Mouse (Mus musculus): ENCODE measurements around the gene Eda.
"Not testable (repeated sequence)": the region's sequence is repeated elsewhere in the genome, so short reads cannot be mapped to it uniquely, and the experiment has no call there.

Gene Eda

DNA sequence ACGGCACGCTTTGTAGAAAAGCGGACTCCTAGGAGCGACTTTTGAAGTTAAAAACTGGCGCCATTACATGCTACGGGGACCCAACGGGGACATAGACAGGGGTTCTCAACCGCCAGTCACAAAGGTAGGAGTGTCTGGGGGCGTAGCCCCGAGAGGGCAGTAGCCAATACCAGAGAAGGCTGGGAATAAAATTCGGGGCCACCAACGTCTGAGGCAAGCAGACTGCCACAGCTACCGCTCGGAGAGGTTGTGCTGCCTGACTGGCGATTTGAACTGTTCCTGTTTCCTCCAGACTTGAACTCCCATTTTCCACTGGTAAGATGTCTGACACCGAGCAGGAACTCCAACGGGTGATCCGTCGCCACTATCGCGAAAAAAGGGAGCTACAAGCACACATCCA, 453.3 kb downstream of the Eda start, which contains the start of gene Otud6a:
TSS of gene Otud6a (plus strand) at position 321 of the 400 bp plus-strand sequence.
- DNase-seq: no peak

DNA sequence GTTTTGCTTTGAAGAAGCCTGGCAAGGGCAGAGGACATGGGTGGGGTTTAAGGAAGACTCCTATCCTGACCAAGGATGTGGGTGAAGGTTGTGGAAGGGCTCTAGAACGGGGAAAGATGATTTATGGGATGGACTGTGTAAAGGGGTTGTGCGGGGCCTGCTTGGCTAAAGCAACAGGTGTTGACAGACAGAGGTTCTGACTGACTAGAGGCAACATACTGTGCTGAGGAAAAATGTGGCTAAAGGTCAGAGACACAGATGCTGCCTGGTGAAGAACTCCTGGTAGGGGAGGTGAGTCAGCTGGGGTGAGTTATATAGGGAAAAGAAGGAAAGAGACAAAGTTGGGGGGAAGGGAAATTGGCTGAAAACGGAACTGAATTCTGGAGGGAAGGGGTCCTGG, 456.9 kb downstream of the Eda start:
- DNase-seq: no peak

DNA sequence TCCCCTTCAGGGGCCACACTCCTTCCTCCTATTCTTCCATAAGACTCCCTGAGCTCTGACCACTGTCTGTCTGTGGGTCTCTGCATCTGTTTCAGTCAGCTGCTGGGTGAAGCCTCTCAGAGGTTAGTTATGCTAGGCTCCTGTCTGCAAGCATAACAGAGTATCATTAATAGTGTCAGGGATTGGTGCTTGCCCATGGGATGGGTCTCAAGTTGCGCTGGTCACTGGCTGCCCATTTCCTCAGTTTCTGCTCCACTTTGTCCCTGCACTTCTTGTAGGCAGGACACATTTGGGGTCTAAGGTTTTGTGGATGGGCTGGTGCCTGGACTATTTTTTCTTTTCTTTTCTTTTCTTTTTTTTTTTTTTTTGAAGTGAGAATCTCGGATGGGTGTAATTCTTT, 467.2 kb downstream of the Eda start, which contains the start of gene Awat2:
TSS of gene Awat2 (minus strand) at position 101 of the 400 bp plus-strand sequence.
- DNase-seq: not testable (repeated sequence)

DNA sequence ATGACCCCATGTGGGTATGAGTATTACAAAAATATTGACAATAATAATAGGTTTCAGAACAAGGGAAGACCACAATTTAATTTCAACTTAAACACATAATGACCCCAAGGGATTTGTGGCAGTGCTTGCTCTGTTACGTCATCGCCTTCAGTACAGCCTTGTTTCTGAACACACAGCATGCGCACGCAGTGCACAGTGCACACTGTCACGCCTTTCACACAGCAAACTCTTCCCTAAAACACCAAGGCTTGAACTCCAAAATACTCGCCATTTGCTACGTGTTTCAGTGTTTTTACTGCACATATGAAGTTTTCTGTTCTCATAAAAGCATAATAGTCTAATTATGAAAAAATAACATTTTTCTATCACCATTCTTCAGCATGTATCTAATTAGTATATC, 468.1 kb downstream of the Eda start:
- no peak for DNase-seq
